Mouse (Mus musculus) heart, embryonic 16.5 days (tissue): ENCODE results near the gene Cmtm8. TPM values are rescaled to one million over a fixed set of nuclear protein-coding genes. Genes with fewer than 3 reads are reported as not detected.

ENCODE experiments used
- ATAC-seq: fragments of 200-750 bp; cut with Nextera tagmentation; replicated peaks from 2 replicates; pipeline ENCODE4 v1.8.0; 2017; ENCODE audit warnings: moderate number of reproducible peaks; ENCODE audit not compliant: insufficient read depth, low FRiP score; ENCODE audit errors: extremely low read depth
- H3K27ac ChIP-seq: fragments of 300-500 bp; sonication (generic); 2 replicates; pipeline ENCODE4 v1.5.1; 2014; ENCODE audit warnings: mild to moderate bottlenecking, low read length, control low read depth, moderate library complexity
- H3K27me3 ChIP-seq: fragments of 300-500 bp; sonication (generic); 2 replicates; pipeline ENCODE4 v1.6.1; 2014; ENCODE audit warnings: low read length, mixed read lengths; ENCODE audit not compliant: control insufficient read depth, insufficient read depth
- H3K36me3 ChIP-seq: fragments of 300-500 bp; sonication (generic); 2 replicates; pipeline ENCODE4 v1.6.1; 2014; ENCODE audit not compliant: control insufficient read depth, insufficient read depth
- H3K4me1 ChIP-seq: fragments of 300-500 bp; sonication (generic); 2 replicates; pipeline ENCODE4 v1.6.1; 2014; ENCODE audit warnings: low read length, mixed read lengths; ENCODE audit not compliant: control insufficient read depth, insufficient read depth
- H3K4me2 ChIP-seq: fragments of 300-500 bp; sonication (generic); 2 replicates; pipeline ENCODE4 v1.6.1; 2014; ENCODE audit warnings: low read depth, mild to moderate bottlenecking, control low read depth, low read length
- H3K4me3 ChIP-seq: fragments of 300-500 bp; sonication (generic); 2 replicates; pipeline ENCODE4 v1.5.1; 2014; ENCODE audit warnings: mild to moderate bottlenecking, control low read depth, low read length
- H3K9ac ChIP-seq: fragments of 300-500 bp; sonication (generic); 2 replicates; pipeline ENCODE4 v1.6.1; 2014; ENCODE audit warnings: low read length, control low read depth
- H3K9me3 ChIP-seq: fragments of 300-500 bp; sonication (generic); replicated peaks from 2 replicates; pipeline ENCODE4 v1.6.1; 2016; ENCODE audit warnings: low read length; ENCODE audit not compliant: control insufficient read depth
- WGBS: fragments of 180-500 bp; shearing (Covaris S2); extraction: QIAGEN DNeasy Blood & Tissue Kit; methylation state at CpG from one replicate; pipeline ENCODE4 v1.1.7; 2014; 5-methylcytosine and 5-hydroxymethylcytosine counted together
- polyA plus RNA-seq: library from polyadenylated mRNA; unstranded; fragments of >200 nt; fragmentation: Nextera tagmentation; extraction: Ambion mirVana; gene quantifications from 2 replicates; pipeline ENCODE4 v1.2.1, GENCODE M21; 2015

The Cmtm8 gene
- 16.0 and 25.0 TPM in 2 replicates for polyA plus RNA-seq

- Histone ChIP-seq H3K9ac (peak within 1 kb of the TSS; percentile 81), H3K36me3 (no peaks in the 10 kb centered on the region), H3K27ac (peak within 1 kb of the TSS; percentile 58), H3K9me3 (no peaks in the 10 kb centered on the region), H3K27me3 (peaks cover 2% of the 10 kb centered on the region; the same call in 1 of the 2 replicates), H3K4me2 (peak within 1 kb of the TSS; percentile 98), H3K4me3 (peak within 1 kb of the TSS; percentile 81), H3K4me1 (peaks cover 4% of the 10 kb centered on the region; the same call in 1 of the 2 replicates)
- peak; percentile 88 for ATAC-seq
- WGBS = under 1% methylated on average over 40 of the region's 43 CpGs
Observed at GRCm38 (mm10) chr9:114844017-114844662, at the start of gene Cmtm8. Gene Cmtm8, minus strand, starts transcription at chr9:114844156.

GRCm38 (mm10) chr9:114892974-114893373 is 49.0 kb upstream of the Cmtm8 start:
- 0 out of 2 replicates have a peak, but pooled peaks cover 2% of the 10 kb centered on the region for H3K9me3 ChIP-seq
- H3K27ac ChIP-seq = no peak overlapping the region
- WGBS = 75% methylated on average over 11 of the region's 11 CpGs
- H3K9ac ChIP-seq = no peak overlapping the region
- no peaks in the 10 kb centered on the region for H3K27me3 ChIP-seq
- H3K36me3 ChIP-seq = no peaks in the 10 kb centered on the region
- no peak overlapping the region for H3K4me2 ChIP-seq
- no peaks in the 10 kb centered on the region for H3K4me1 ChIP-seq
- ATAC-seq = no peak
- no peak overlapping the region for H3K4me3 ChIP-seq

GRCm38 (mm10) chr9:114890377-114890776 is 46.4 kb upstream of the Cmtm8 start:
- Histone ChIP-seq H3K9ac (no peak overlapping the region), H3K9me3 (0 out of 2 replicates have a peak, but pooled peaks cover 2% of the 10 kb centered on the region), H3K4me1 (no peaks in the 10 kb centered on the region), H3K4me3 (no peak overlapping the region), H3K27ac (no peak overlapping the region), H3K4me2 (no peak overlapping the region), H3K27me3 (no peaks in the 10 kb centered on the region), H3K36me3 (no peaks in the 10 kb centered on the region)
- 49% methylated on average over 7 of the region's 7 CpGs for WGBS
- no peak for ATAC-seq

GRCm38 (mm10) chr9:114888856-114889407 is 45.0 kb upstream of the Cmtm8 start:
- H3K9ac ChIP-seq = no peak overlapping the region
- no peak for ATAC-seq
- H3K4me3 ChIP-seq = no peak overlapping the region
- H3K9me3 ChIP-seq = no peaks in the 10 kb centered on the region
- no peak overlapping the region for H3K4me2 ChIP-seq
- H3K27ac ChIP-seq = no peak overlapping the region
- no peaks in the 10 kb centered on the region for H3K36me3 ChIP-seq
- H3K27me3 ChIP-seq = no peaks in the 10 kb centered on the region
- no peaks in the 10 kb centered on the region for H3K4me1 ChIP-seq
- 84% methylated on average over 5 of the region's 5 CpGs for WGBS

GRCm38 (mm10) chr9:114887699-114888098 is 43.7 kb upstream of the Cmtm8 start:
- Histone ChIP-seq H3K4me1 (no peaks in the 10 kb centered on the region), H3K4me3 (no peak overlapping the region), H3K9me3 (no peaks in the 10 kb centered on the region), H3K4me2 (no peak overlapping the region), H3K27ac (no peak overlapping the region), H3K9ac (no peak overlapping the region), H3K27me3 (no peaks in the 10 kb centered on the region), H3K36me3 (no peaks in the 10 kb centered on the region)
- no peak for ATAC-seq
- 89% methylated on average over 3 of the region's 3 CpGs for WGBS

GRCm38 (mm10) chr9:114885991-114886662 is 42.2 kb upstream of the Cmtm8 start:
- Histone ChIP-seq H3K9ac (no peak overlapping the region), H3K4me2 (no peak overlapping the region), H3K4me3 (no peak overlapping the region), H3K4me1 (no peaks in the 10 kb centered on the region), H3K27ac (no peak overlapping the region), H3K36me3 (no peaks in the 10 kb centered on the region), H3K9me3 (no peaks in the 10 kb centered on the region), H3K27me3 (no peaks in the 10 kb centered on the region)
- ATAC-seq = no peak
- WGBS = 27% methylated on average over 8 of the region's 8 CpGs

GRCm38 (mm10) chr9:114885564-114885963 is 41.6 kb upstream of the Cmtm8 start:
- no peak for ATAC-seq
- Histone ChIP-seq H3K4me1 (no peaks in the 10 kb centered on the region), H3K9ac (no peak overlapping the region), H3K4me2 (no peak overlapping the region), H3K4me3 (no peak overlapping the region), H3K36me3 (no peaks in the 10 kb centered on the region), H3K27me3 (no peaks in the 10 kb centered on the region), H3K9me3 (no peaks in the 10 kb centered on the region), H3K27ac (no peak overlapping the region)
- 70% methylated on average over 4 of the region's 4 CpGs for WGBS

GRCm38 (mm10) chr9:114881977-114882376 is 38.0 kb upstream of the Cmtm8 start:
- no peak for ATAC-seq
- no peak overlapping the region for H3K4me2 ChIP-seq
- WGBS = 62% methylated on average over 2 of the region's 2 CpGs

GRCm38 (mm10) chr9:114855327-114855726 is 11.4 kb upstream of the Cmtm8 start:
- Histone ChIP-seq H3K36me3 (no peaks in the 10 kb centered on the region), H3K4me3 (no peak overlapping the region), H3K9me3 (no peaks in the 10 kb centered on the region), H3K4me1 (no peaks in the 10 kb centered on the region), H3K4me2 (no peak overlapping the region), H3K27me3 (no peaks in the 10 kb centered on the region), H3K9ac (no peak overlapping the region), H3K27ac (no peak overlapping the region)
- 52% methylated on average over 11 of the region's 11 CpGs for WGBS
- ATAC-seq = no peak

More at GRCm38 (mm10) chr9:114881977-114882376, 38.0 kb upstream of the Cmtm8 start:
- no peaks in the 10 kb centered on the region for H3K36me3 ChIP-seq
- no peaks in the 10 kb centered on the region for H3K9me3 ChIP-seq
- H3K9ac ChIP-seq = no peak overlapping the region
- H3K4me1 ChIP-seq = no peaks in the 10 kb centered on the region
- H3K4me3 ChIP-seq = no peak overlapping the region
- H3K27ac ChIP-seq = no peak overlapping the region
- no peaks in the 10 kb centered on the region for H3K27me3 ChIP-seq
